Mouse (Mus musculus): ENCODE measurements at regions not wholly inside any gene's neighbourhood (a gene's known extent, or its start where the extent isn't known, plus 50 kb on each side); places are given as distances from the start of the nearest gene placed in this dataset.

- WGBS: 51% methylated on average over 4 of the region's 4 CpGs
- H3K27me3 ChIP-seq (ENCODE audit: control insufficient read depth, insufficient read depth, low read depth, low read length): no peaks in the 10 kb centered on the region
- H3K27ac ChIP-seq (ENCODE audit: low read length): no peak overlapping the region
- no peaks in the 10 kb centered on the region for H3K36me3 ChIP-seq (ENCODE audit: control insufficient read depth, insufficient read depth, low read length)
- H3K4me2 ChIP-seq (ENCODE audit: low read depth, low read length): no peak overlapping the region
- no peak overlapping the region for H3K4me3 ChIP-seq (ENCODE audit: low read length)
- no peak overlapping the region for H3K9ac ChIP-seq (ENCODE audit: low read length)
- no peaks in the 10 kb centered on the region for H3K9me3 ChIP-seq (ENCODE audit: control insufficient read depth, low read length)
- H3K4me1 ChIP-seq (replicated peaks; ENCODE audit: control insufficient read depth, insufficient read depth, low read length): peaks cover 7% of the 10 kb centered on the region; the same call in 1 of the 2 replicates
- no peak for ATAC-seq (ENCODE audit: low read depth)
These were observed 195.8 kb upstream of the Cited2 start for GRCm38 (mm10) chr10:17527151-17527737.

GRCm38 (mm10) chr10:17528116-17528515 is 194.9 kb upstream of the Cited2 start:
- ATAC-seq (ENCODE audit: low read depth): peak; percentile 74
- no peaks in the 10 kb centered on the region for H3K36me3 ChIP-seq (ENCODE audit: control insufficient read depth, insufficient read depth, low read length)
- H3K9me3 ChIP-seq (ENCODE audit: control insufficient read depth, low read length): no peaks in the 10 kb centered on the region
- H3K4me3 ChIP-seq (ENCODE audit: low read length): no peak overlapping the region
- no peaks in the 10 kb centered on the region for H3K27me3 ChIP-seq (ENCODE audit: control insufficient read depth, insufficient read depth, low read depth, low read length)
- peaks cover 7% of the 10 kb centered on the region; the same call in 1 of the 2 replicates for H3K4me1 ChIP-seq (replicated peaks; ENCODE audit: control insufficient read depth, insufficient read depth, low read length)
- H3K9ac ChIP-seq (ENCODE audit: low read length): no peak overlapping the region
- 0 out of 2 replicates have a peak overlapping the region, but pooled peaks have one; percentile 1 for H3K27ac ChIP-seq (ENCODE audit: low read length)
- WGBS: 44% methylated on average over 2 of the region's 2 CpGs
- H3K4me2 ChIP-seq (ENCODE audit: low read depth, low read length): no peak overlapping the region

- H3K4me1 ChIP-seq (replicated peaks; ENCODE audit: control insufficient read depth, insufficient read depth, low read length): peaks cover 7% of the 10 kb centered on the region; the same call in 1 of the 2 replicates
- no peak overlapping the region for H3K4me3 ChIP-seq (ENCODE audit: low read length)
- no peak overlapping the region for H3K4me2 ChIP-seq (ENCODE audit: low read depth, low read length)
- no peak overlapping the region for H3K27ac ChIP-seq (ENCODE audit: low read length)
- 60% methylated on average over 6 of the region's 6 CpGs for WGBS
- ATAC-seq (ENCODE audit: low read depth): no peak
- no peaks in the 10 kb centered on the region for H3K9me3 ChIP-seq (ENCODE audit: control insufficient read depth, low read length)
- no peak overlapping the region for H3K9ac ChIP-seq (ENCODE audit: low read length)
- no peaks in the 10 kb centered on the region for H3K27me3 ChIP-seq (ENCODE audit: control insufficient read depth, insufficient read depth, low read depth, low read length)
- H3K36me3 ChIP-seq (ENCODE audit: control insufficient read depth, insufficient read depth, low read length): no peaks in the 10 kb centered on the region
These were observed 194.2 kb upstream of the Cited2 start for GRCm38 (mm10) chr10:17528846-17529245.

GRCm38 (mm10) chr10:17529851-17530509 is 193.0 kb upstream of the Cited2 start:
- Histone ChIP-seq H3K9ac (ENCODE audit: low read length) (no peak overlapping the region), H3K27me3 (ENCODE audit: control insufficient read depth, insufficient read depth, low read depth, low read length) (no peaks in the 10 kb centered on the region), H3K4me3 (ENCODE audit: low read length) (no peak overlapping the region), H3K27ac (ENCODE audit: low read length) (no peak overlapping the region), H3K4me2 (ENCODE audit: low read depth, low read length) (no peak overlapping the region), H3K9me3 (ENCODE audit: control insufficient read depth, low read length) (no peaks in the 10 kb centered on the region), H3K4me1 (replicated peaks; ENCODE audit: control insufficient read depth, insufficient read depth, low read length) (peaks cover 7% of the 10 kb centered on the region; the same call in 1 of the 2 replicates), H3K36me3 (ENCODE audit: control insufficient read depth, insufficient read depth, low read length) (no peaks in the 10 kb centered on the region)
- 88% methylated on average over 4 of the region's 4 CpGs for WGBS
- ATAC-seq (ENCODE audit: low read depth): no peak

- no peaks in the 10 kb centered on the region for H3K9me3 ChIP-seq (ENCODE audit: control insufficient read depth, low read length)
- no peak overlapping the region for H3K4me2 ChIP-seq (ENCODE audit: low read depth, low read length)
- 39% methylated on average over 3 of the region's 3 CpGs for WGBS
- no peak overlapping the region for H3K4me3 ChIP-seq (ENCODE audit: low read length)
- H3K27ac ChIP-seq (ENCODE audit: low read length): no peak overlapping the region
- H3K36me3 ChIP-seq (ENCODE audit: control insufficient read depth, insufficient read depth, low read length): no peaks in the 10 kb centered on the region
- H3K4me1 ChIP-seq (replicated peaks; ENCODE audit: control insufficient read depth, insufficient read depth, low read length): peaks cover 7% of the 10 kb centered on the region; the same call in 1 of the 2 replicates
- ATAC-seq (ENCODE audit: low read depth): peak; percentile 60; the same call in 1 of the 2 replicates
- H3K27me3 ChIP-seq (ENCODE audit: control insufficient read depth, insufficient read depth, low read depth, low read length): no peaks in the 10 kb centered on the region
- no peak overlapping the region for H3K9ac ChIP-seq (ENCODE audit: low read length)
These were observed 192.0 kb upstream of the Cited2 start for GRCm38 (mm10) chr10:17531021-17531420.

GRCm38 (mm10) chr10:17538944-17539533 is 184.0 kb upstream of the Cited2 start:
- H3K27me3 ChIP-seq (ENCODE audit: control insufficient read depth, insufficient read depth, low read depth, low read length): no peaks in the 10 kb centered on the region
- H3K9ac ChIP-seq (ENCODE audit: low read length): no peak overlapping the region
- WGBS: 83% methylated on average over 6 of the region's 6 CpGs
- no peaks in the 10 kb centered on the region for H3K36me3 ChIP-seq (ENCODE audit: control insufficient read depth, insufficient read depth, low read length)
- H3K4me3 ChIP-seq (ENCODE audit: low read length): no peak overlapping the region
- no peak overlapping the region for H3K27ac ChIP-seq (ENCODE audit: low read length)
- H3K4me1 ChIP-seq (replicated peaks; ENCODE audit: control insufficient read depth, insufficient read depth, low read length): peaks cover 3% of the 10 kb centered on the region; the same call in 1 of the 2 replicates
- H3K4me2 ChIP-seq (ENCODE audit: low read depth, low read length): no peak overlapping the region
- H3K9me3 ChIP-seq (ENCODE audit: control insufficient read depth, low read length): no peaks in the 10 kb centered on the region
- no peak for ATAC-seq (ENCODE audit: low read depth)

- 32% methylated on average over 6 of the region's 6 CpGs for WGBS
- no peak overlapping the region for H3K9ac ChIP-seq (ENCODE audit: low read length)
- peak overlapping the region; percentile 29 for H3K27ac ChIP-seq (ENCODE audit: low read length)
- H3K4me2 ChIP-seq (ENCODE audit: low read depth, low read length): no peak overlapping the region
- H3K9me3 ChIP-seq (ENCODE audit: control insufficient read depth, low read length): no peaks in the 10 kb centered on the region
- H3K4me1 ChIP-seq (replicated peaks; ENCODE audit: control insufficient read depth, insufficient read depth, low read length): peaks cover 3% of the 10 kb centered on the region; the same call in 1 of the 2 replicates
- ATAC-seq (ENCODE audit: low read depth): peak; percentile 82; the same call in 1 of the 2 replicates
- H3K4me3 ChIP-seq (ENCODE audit: low read length): no peak overlapping the region
- no peaks in the 10 kb centered on the region for H3K36me3 ChIP-seq (ENCODE audit: control insufficient read depth, insufficient read depth, low read length)
- H3K27me3 ChIP-seq (ENCODE audit: control insufficient read depth, insufficient read depth, low read depth, low read length): no peaks in the 10 kb centered on the region
These were observed 182.3 kb upstream of the Cited2 start for GRCm38 (mm10) chr10:17540404-17541375.

GRCm38 (mm10) chr10:17542104-17542846 is 180.7 kb upstream of the Cited2 start:
- 75% methylated on average over 8 of the region's 8 CpGs for WGBS
- ATAC-seq (ENCODE audit: low read depth): no peak
- Histone ChIP-seq H3K4me3 (ENCODE audit: low read length) (no peak overlapping the region), H3K4me2 (ENCODE audit: low read depth, low read length) (no peak overlapping the region), H3K27me3 (ENCODE audit: control insufficient read depth, insufficient read depth, low read depth, low read length) (no peaks in the 10 kb centered on the region), H3K36me3 (ENCODE audit: control insufficient read depth, insufficient read depth, low read length) (no peaks in the 10 kb centered on the region), H3K4me1 (replicated peaks; ENCODE audit: control insufficient read depth, insufficient read depth, low read length) (peaks cover 3% of the 10 kb centered on the region; the same call in 1 of the 2 replicates), H3K9me3 (ENCODE audit: control insufficient read depth, low read length) (no peaks in the 10 kb centered on the region), H3K9ac (ENCODE audit: low read length) (no peak overlapping the region), H3K27ac (ENCODE audit: low read length) (no peak overlapping the region)

All from lung, embryonic 16.5 days (tissue).